Mouse (Mus musculus): ENCODE data around the gene G3bp1. TPM values are rescaled to one million over a fixed set of nuclear protein-coding genes. Genes with fewer than 3 reads are reported as not detected.
A peak's percentile ranks its signal among the peaks of the same experiment; 100 is the strongest.

Gene G3bp1
- polyA plus RNA-seq, 1 experiment from 2014 or later = 158 TPM

DNA sequence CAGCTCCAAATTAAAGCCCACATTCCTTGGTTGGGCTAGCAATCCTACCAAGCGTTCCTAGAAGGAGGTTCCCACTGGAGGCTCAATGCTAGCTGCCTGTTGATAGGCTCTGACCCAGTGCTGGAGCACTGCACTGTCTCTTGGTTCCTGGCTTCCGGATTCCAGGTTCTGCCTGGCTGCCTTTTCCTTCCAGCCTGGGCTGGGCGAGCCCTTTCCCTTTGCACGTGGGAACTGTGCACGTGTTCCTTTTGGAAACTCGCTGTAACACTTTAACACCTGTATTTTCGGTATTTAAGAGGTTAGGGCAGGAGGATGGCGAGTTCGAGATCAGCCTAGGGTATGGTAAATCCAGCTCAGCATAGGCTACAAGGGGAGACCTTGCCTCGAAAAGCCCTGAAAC is 1.5 kb upstream of the G3bp1 start:
- Histone ChIP-seq H3K9me3 (no peaks in the 10 kb centered on the region), H3K27ac (peak overlapping the region; percentile 91), H3K4me1 (peaks cover 20% of the 10 kb centered on the region), H3K9ac (no peak overlapping the region), H3K4me2 (peak overlapping the region; percentile 82; the same call in 1 of the 2 replicates), H3K4me3 (no peak overlapping the region), H3K36me3 (peaks cover 7% of the 10 kb centered on the region; the same call in 1 of the 2 replicates), H3K27me3 (no peaks in the 10 kb centered on the region)
- 76% methylated on average over 10 of the region's 10 CpGs for WGBS
- ATAC-seq (ENCODE audit: insufficient number of reproducible peaks, low FRiP score, low TSS enrichment, low read depth) = no peak

DNA sequence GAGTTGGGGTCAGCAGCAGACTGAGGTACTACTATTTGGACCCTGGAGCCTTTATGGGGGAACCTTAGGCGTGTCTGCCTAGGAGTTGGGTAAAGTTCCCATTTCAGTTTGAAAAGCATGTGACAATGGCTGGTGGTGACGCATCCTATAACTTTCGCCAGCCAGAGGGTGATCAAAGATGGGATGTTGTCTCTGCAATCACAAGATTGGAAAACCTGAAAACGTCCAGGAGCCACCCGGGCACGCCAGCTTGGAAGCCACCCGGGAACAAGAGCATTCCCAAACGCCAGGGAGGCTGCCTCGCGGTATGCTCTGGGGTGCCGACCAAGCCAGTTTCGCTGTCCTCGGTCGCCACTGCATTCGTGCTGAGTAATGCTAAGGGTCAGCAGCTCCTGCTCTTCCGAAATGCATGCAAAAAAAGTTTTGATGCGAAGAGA is 856 bp upstream of the G3bp1 start:
- peaks cover 10% of the 10 kb centered on the region; the same call in 1 of the 2 replicates for H3K36me3 ChIP-seq
- H3K9me3 ChIP-seq = no peaks in the 10 kb centered on the region
- H3K27me3 ChIP-seq = no peaks in the 10 kb centered on the region
- H3K4me1 ChIP-seq = peaks cover 22% of the 10 kb centered on the region
- WGBS = 2% methylated on average over 17 of the region's 17 CpGs
- peak overlapping the region; percentile 55 for H3K9ac ChIP-seq
- H3K27ac ChIP-seq = peak overlapping the region; percentile 91
- ATAC-seq (ENCODE audit: insufficient number of reproducible peaks, low FRiP score, low TSS enrichment, low read depth) = no peak
- H3K4me2 ChIP-seq = peak overlapping the region; percentile 82
- H3K4me3 ChIP-seq = peak overlapping the region; percentile 86

DNA sequence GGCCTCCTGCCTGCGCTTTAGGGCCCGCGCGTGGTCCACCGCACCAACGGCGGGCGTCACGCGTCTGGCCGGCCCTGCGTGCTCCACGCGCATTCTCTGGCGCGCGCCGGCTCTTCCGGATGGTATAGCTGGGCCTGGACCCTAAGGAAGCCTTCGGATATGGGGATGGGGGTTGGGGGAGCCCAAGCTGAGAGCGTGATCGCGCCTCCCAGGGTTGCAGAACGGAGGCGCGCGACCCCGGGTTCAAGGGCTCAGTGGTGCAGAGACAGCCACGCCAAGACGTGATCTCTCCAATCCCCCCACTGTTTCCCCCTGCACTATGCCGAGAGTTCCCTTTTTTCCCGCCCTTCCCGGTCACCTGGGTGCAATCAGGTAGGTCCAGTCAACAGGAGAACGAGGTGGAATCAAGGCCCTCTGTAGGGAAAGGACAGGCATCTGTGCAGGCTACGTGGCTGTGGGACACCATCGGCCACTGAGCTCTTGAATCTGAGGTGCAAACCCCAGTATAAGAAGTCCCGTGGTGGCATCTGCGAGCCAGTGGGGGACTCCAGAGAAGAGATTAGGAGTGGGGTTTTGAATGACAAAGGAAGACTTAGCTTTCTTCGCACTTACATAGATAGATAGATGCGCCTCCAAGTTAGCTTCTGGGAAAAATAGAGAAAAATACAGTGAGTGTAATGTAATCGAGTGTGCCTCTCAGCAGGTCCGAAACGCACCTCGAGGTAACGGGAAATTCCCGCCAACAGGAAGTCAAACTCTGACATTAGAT is 622 bp downstream of the G3bp1 start:
- Histone ChIP-seq H3K4me3 (peak overlapping the region; percentile 86), H3K27me3 (no peaks in the 10 kb centered on the region), H3K27ac (peak overlapping the region; percentile 84), H3K4me2 (peak overlapping the region; percentile 53), H3K9me3 (no peaks in the 10 kb centered on the region), H3K36me3 (peaks cover 25% of the 10 kb centered on the region), H3K9ac (peak overlapping the region; percentile 91), H3K4me1 (peaks cover 30% of the 10 kb centered on the region)
- WGBS = under 1% methylated on average over 46 of the region's 46 CpGs
- ATAC-seq (ENCODE audit: insufficient number of reproducible peaks, low FRiP score, low TSS enrichment, low read depth) = no peak; the same call in 1 of the 2 replicates

DNA sequence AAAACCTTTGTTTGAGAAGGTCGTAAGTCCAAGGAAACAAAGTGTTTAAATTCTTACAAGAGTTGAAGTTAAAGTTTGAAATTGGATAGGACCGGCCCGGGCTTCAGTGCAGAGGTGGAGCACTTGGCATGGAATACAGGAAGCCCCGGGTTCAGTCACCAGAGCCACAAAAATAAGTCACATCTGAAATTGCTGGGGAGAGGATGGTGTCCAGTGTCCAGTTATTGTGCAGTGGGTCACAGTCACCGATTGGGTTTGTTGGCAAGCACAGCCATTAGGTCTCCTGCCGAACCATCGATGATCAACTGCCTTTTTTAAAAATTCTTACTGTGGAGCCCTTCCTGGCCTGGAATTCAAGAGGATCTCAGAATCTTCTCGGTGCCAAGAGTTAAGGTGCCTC is 1.3 kb downstream of the G3bp1 start:
- H3K9me3 ChIP-seq = no peaks in the 10 kb centered on the region
- H3K27me3 ChIP-seq = no peaks in the 10 kb centered on the region
- H3K4me1 ChIP-seq = peaks cover 30% of the 10 kb centered on the region
- ATAC-seq (ENCODE audit: insufficient number of reproducible peaks, low FRiP score, low TSS enrichment, low read depth) = no peak
- H3K4me3 ChIP-seq = peak overlapping the region; percentile 86
- peak overlapping the region; percentile 91 for H3K9ac ChIP-seq
- H3K27ac ChIP-seq = peak overlapping the region; percentile 33; the same call in 1 of the 2 replicates
- H3K36me3 ChIP-seq = peaks cover 25% of the 10 kb centered on the region
- WGBS = 41% methylated on average over 8 of the region's 8 CpGs
- peak overlapping the region; percentile 53 for H3K4me2 ChIP-seq

DNA sequence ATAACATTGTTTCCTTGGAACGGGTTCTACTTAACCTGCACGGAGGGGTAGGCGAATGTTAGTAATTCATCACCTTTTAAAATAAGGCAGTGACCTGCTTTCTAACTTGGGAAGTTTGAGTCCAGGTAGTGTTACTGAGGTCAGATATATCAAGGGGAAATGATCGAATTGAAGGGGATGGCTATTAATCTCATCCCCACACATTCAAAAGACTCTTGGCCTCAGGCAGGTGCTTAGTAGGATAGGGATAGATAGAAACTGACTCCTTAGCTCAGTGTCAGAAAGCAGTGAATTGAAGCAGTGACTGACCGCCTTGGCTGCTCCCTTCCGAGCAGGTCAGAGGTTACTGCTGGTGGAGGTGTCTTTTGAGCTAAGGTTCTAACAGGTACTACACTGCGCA is 2.0 kb downstream of the G3bp1 start:
- WGBS = 94% methylated on average over 7 of the region's 7 CpGs
- H3K9ac ChIP-seq = no peak overlapping the region

DNA sequence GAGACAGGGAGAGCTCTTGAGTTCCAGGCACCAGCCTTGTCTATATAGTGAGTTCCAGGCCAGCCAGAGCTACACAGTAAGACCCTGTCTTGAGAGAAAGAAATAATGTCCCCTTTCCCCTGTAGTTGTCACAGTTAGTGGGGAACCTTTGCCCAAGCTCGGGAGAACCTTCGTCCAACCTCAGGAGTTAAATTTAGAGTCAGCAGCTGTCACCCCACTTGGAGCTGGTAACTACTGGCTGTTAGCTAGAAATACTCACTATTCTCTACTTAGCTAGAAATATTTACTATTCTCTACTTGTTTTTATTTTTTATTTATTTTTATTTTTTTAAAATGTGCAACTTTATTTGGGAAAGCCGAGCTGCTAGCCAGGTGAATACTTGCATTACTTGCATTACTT is 3.7 kb downstream of the G3bp1 start:
- Histone ChIP-seq H3K36me3 (peaks cover 25% of the 10 kb centered on the region), H3K4me3 (no peak overlapping the region), H3K4me2 (no peak overlapping the region), H3K9me3 (no peaks in the 10 kb centered on the region), H3K27me3 (no peaks in the 10 kb centered on the region), H3K9ac (no peak overlapping the region), H3K27ac (no peak overlapping the region), H3K4me1 (peaks cover 28% of the 10 kb centered on the region)
- 81% methylated on average over 3 of the region's 3 CpGs for whole genome bisulfite sequencing
- no peak for ATAC-seq (ENCODE audit: insufficient number of reproducible peaks, low FRiP score, low TSS enrichment, low read depth)

More for the DNA sequence above, 2.0 kb downstream of the G3bp1 start:
- Histone ChIP-seq H3K9me3 (no peaks in the 10 kb centered on the region), H3K27me3 (no peaks in the 10 kb centered on the region), H3K4me2 (peak overlapping the region; percentile 53), H3K4me3 (peak overlapping the region; percentile 86), H3K27ac (no peak overlapping the region), H3K36me3 (peaks cover 25% of the 10 kb centered on the region), H3K4me1 (peaks cover 30% of the 10 kb centered on the region)
- ATAC-seq (ENCODE audit: insufficient number of reproducible peaks, low FRiP score, low TSS enrichment, low read depth) = no peak

DNA sequence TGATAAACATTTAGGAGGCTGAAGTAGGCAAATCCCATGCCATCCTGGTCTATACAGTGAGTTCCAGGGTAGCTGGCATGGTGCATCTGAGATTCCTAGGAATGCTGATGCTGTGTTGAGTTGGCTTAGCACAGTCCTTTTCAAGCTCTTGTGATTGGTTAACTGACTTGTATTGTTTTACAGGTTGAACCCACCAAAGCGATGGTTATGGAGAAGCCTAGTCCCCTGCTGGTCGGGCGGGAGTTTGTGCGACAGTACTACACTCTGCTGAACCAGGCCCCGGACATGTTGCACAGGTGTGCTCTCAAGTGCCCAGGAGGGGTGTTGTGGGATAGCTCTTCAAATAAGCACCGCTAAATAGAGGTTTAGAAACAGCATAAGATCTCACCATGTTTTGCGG is 16.0 kb downstream of the G3bp1 start:
- no peak for ATAC-seq (ENCODE audit: insufficient number of reproducible peaks, low FRiP score, low TSS enrichment, low read depth)
- H3K9me3 ChIP-seq = no peaks in the 10 kb centered on the region

DNA sequence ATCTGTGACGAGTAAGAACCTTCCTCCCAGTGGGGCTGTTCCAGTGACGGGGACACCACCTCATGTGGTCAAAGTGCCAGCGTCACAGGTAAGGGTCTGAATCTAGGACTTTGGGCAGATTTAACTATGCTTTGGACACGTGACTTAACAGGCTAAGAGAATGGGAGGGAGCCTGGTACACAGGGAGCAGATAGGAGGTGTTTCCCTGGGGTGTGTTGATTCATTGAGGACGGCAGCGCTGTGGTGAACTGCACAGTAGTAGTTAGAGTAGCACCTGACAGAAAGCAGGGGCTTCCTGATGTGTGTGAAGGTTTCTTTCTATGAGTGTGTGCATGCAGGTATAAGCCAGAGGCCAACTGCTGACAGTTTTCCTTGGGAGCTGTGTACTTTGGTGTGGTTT is 26.7 kb downstream of the G3bp1 start:
- Histone ChIP-seq H3K36me3 (peaks cover 89% of the 10 kb centered on the region), H3K27me3 (no peaks in the 10 kb centered on the region), H3K9me3 (no peaks in the 10 kb centered on the region), H3K4me1 (peaks cover 3% of the 10 kb centered on the region; the same call in 1 of the 2 replicates), H3K9ac (no peak overlapping the region), H3K27ac (no peak overlapping the region), H3K4me3 (no peak overlapping the region), H3K4me2 (no peak overlapping the region)
- 88% methylated on average over 6 of the region's 6 CpGs for WGBS
- no peak for ATAC-seq (ENCODE audit: insufficient number of reproducible peaks, low FRiP score, low TSS enrichment, low read depth)

More for the DNA sequence above, 16.0 kb downstream of the G3bp1 start:
- no peak overlapping the region for H3K4me2 ChIP-seq
- no peak overlapping the region for H3K27ac ChIP-seq
- H3K27me3 ChIP-seq = no peaks in the 10 kb centered on the region
- no peaks in the 10 kb centered on the region for H3K4me1 ChIP-seq
- WGBS = 95% methylated on average over 7 of the region's 7 CpGs
- H3K4me3 ChIP-seq = no peak overlapping the region
- peaks cover 82% of the 10 kb centered on the region for H3K36me3 ChIP-seq
- no peak overlapping the region for H3K9ac ChIP-seq

DNA sequence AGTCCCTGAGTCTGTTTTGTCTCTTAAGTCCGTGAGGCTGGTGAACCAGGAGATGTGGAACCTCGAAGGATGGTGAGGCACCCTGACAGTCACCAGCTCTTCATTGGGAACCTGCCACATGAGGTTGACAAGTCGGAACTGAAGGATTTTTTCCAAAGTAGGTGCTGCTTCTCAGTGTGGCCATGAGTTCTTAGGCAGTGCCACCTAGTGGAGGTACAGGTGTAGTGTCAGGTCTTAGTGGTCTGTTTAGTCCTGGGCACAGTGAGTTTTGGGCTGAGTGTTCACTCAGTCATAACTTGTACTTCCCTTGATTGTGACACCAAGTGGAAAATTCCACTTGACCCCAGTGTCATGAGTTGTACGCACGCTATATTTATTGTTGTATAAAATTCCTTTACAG is 28.4 kb downstream of the G3bp1 start:
- Histone ChIP-seq H3K36me3 (peaks cover 87% of the 10 kb centered on the region), H3K4me1 (peaks cover 4% of the 10 kb centered on the region; the same call in 1 of the 2 replicates), H3K9ac (no peak overlapping the region), H3K4me3 (no peak overlapping the region), H3K27me3 (no peaks in the 10 kb centered on the region), H3K27ac (no peak overlapping the region), H3K9me3 (no peaks in the 10 kb centered on the region), H3K4me2 (no peak overlapping the region)
- 0 out of 2 replicates have a peak, but pooled peaks have one; percentile 22 for ATAC-seq (ENCODE audit: insufficient number of reproducible peaks, low FRiP score, low TSS enrichment, low read depth)
- WGBS = 60% methylated on average over 5 of the region's 5 CpGs

DNA sequence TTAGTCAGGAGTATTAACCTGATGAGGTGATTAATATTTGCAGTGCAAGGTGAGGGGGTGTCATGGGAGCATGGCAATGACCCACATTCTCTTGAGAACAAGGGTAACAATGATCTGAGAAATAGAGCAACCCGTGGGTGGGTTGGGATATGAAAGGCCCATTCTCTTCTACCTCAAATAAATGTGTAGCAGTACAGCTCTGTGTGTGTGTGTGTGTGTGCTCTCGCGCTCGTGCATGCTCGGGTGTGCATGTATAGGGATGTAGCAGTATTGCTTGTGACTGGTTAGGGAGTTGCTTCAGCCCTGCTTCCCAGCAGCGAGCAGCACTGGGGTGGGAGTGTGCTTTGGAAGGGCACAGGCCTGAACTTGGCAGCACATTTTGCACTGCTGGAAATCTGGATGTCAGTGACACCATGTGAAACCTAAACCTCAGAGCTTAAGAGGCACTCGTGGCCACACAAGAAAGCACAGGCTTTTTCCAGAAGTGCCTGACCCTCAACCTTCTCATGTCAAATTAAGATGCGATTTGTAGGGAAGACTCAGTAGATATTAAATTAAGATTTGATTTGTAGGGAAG is 32.6 kb downstream of the G3bp1 start:
- Histone ChIP-seq H3K27ac (no peak overlapping the region), H3K9me3 (no peaks in the 10 kb centered on the region), H3K9ac (no peak overlapping the region), H3K4me3 (no peak overlapping the region), H3K4me1 (peaks cover 8% of the 10 kb centered on the region; the same call in 1 of the 2 replicates), H3K27me3 (no peaks in the 10 kb centered on the region), H3K4me2 (no peak overlapping the region), H3K36me3 (peaks cover 49% of the 10 kb centered on the region)
- WGBS = 79% methylated on average over 8 of the region's 8 CpGs
- ATAC-seq (ENCODE audit: insufficient number of reproducible peaks, low FRiP score, low TSS enrichment, low read depth) = no peak

DNA sequence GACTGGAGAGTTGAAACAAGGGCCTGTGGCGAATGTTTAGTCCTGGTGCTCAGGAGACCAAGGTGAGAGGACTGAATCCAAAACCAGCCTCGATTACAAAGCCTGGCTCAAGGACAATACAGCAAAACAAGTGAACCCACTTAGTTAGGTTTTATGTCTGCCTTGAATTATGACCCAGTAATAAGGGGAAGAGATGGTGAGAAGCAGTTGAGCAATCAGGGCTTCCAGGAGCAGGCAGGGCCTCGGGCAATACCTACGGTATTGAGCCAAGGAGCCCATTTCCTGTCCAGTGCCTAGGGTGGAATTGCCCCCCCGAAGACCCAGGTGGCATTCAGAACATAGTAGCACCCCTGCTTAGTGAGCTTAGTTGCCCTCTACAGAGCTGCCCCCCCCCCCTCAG is 33.4 kb downstream of the G3bp1 start:
- no peaks in the 10 kb centered on the region for H3K9me3 ChIP-seq
- H3K27me3 ChIP-seq = no peaks in the 10 kb centered on the region
- H3K4me2 ChIP-seq = no peak overlapping the region
- H3K36me3 ChIP-seq = peaks cover 41% of the 10 kb centered on the region
- WGBS = 51% methylated on average over 5 of the region's 5 CpGs
- H3K4me3 ChIP-seq = no peak overlapping the region
- peaks cover 8% of the 10 kb centered on the region; the same call in 1 of the 2 replicates for H3K4me1 ChIP-seq
- no peak overlapping the region for H3K9ac ChIP-seq
- no peak for ATAC-seq (ENCODE audit: insufficient number of reproducible peaks, low FRiP score, low TSS enrichment, low read depth)
- 0 out of 2 replicates have a peak overlapping the region, but pooled peaks have one; percentile 7 for H3K27ac ChIP-seq

DNA sequence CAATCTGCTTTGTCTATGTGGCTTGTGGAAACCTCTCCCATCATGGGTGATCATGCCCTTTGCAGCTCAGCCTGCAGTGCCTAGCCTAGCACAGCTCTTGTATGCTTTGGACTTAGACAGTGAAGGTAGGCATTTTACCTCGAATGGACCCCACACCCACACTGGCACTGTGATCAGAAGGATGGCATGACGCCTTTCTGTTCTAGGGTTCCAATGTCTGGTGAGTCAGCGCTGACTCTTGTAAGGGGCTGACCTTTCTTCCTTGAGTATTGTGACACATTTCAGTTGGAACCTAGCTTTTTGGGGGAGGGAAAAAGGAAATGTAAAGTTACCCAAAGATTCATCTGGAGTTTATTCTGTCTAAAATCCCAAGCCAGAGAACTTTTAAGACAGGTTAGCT is 36.0 kb downstream of the G3bp1 start:
- ATAC-seq (ENCODE audit: insufficient number of reproducible peaks, low FRiP score, low TSS enrichment, low read depth) = no peak
- WGBS = 83% methylated on average over 3 of the region's 3 CpGs
- no peak overlapping the region for H3K4me3 ChIP-seq

More for the DNA sequence above, 36.0 kb downstream of the G3bp1 start:
- H3K9me3 ChIP-seq = no peaks in the 10 kb centered on the region
- no peaks in the 10 kb centered on the region for H3K27me3 ChIP-seq
- H3K4me2 ChIP-seq = no peak overlapping the region
- H3K9ac ChIP-seq = no peak overlapping the region
- H3K4me1 ChIP-seq = peaks cover 8% of the 10 kb centered on the region; the same call in 1 of the 2 replicates
- peaks cover 22% of the 10 kb centered on the region for H3K36me3 ChIP-seq
- H3K27ac ChIP-seq = no peak overlapping the region
